ENCODE assay signal across 15 mouse cellular contexts in genomic region chr1:75786173-75786820, GRCm38 (mm10).
DNase-seq lines count a peak whose midpoint lies in the region; ATAC-seq and TF ChIP-seq lines count a peak whose summit lies in the region.
"Had no signal": no experiment of that assay in that cellular context is flagged by ENCODE, and none has a peak within 500 bp of the region (broad histone marks: within the 10 kb centered on the region; RNA-seq: fewer than 3 reads in every experiment).

No protein-coding gene starts in this region.

- ATAC-seq in hindbrain, embryonic 16.5 days = peak; percentile 34; the same call in 1 of the 2 replicates
- ATAC-seq in hindbrain, embryonic 14.5 days (ENCODE audit: low FRiP score) = no peak

- H3K4me1 ChIP-seq in hindbrain, embryonic 16.5 days (ENCODE audit: control insufficient read depth, insufficient read depth, low read depth, low read length) = no peaks in the 10 kb centered on the region
- 0 out of 2 replicates have a peak, but pooled peaks cover 6% of the 10 kb centered on the region for H3K4me1 ChIP-seq in hindbrain, embryonic 14.5 days (replicated peaks; ENCODE audit: control insufficient read depth, insufficient read depth, low read length)
- H3K4me1 ChIP-seq in limb, embryonic 10.5 days = peaks cover 37% of the 10 kb centered on the region
- H3K4me1 ChIP-seq: heart, embryonic 10.5 days; limb, embryonic 15.5 days; lung, embryonic 15.5 days had no signal

- WGBS in hindbrain, embryonic 16.5 days = 31% methylated on average over 10 of the region's 10 CpGs
- 33% methylated on average over 10 of the region's 10 CpGs for WGBS in hindbrain, embryonic 14.5 days
- 23% methylated on average over 10 of the region's 10 CpGs for WGBS in limb, embryonic 10.5 days

- no peaks in the 10 kb centered on the region for H3K9me3 ChIP-seq in hindbrain, embryonic 16.5 days (ENCODE audit: control insufficient read depth, low read length)
- H3K9me3 ChIP-seq in hindbrain, embryonic 14.5 days (ENCODE audit: control insufficient read depth, low read length) = no peaks in the 10 kb centered on the region
- no peaks in the 10 kb centered on the region for H3K9me3 ChIP-seq in limb, embryonic 10.5 days (replicated peaks)
- H3K9me3 ChIP-seq: heart, embryonic 10.5 days; limb, embryonic 15.5 days; lung, embryonic 15.5 days had no signal

- peak; percentile 4 to 52 for DNase-seq in adrenal gland, adult (ENCODE audit: inconsistent age in 2 of 2, low spot score in 1 of 2)
- DNase-seq in adrenal gland, adult 18-20 months (ENCODE audit: low spot score in 2 of 2) = no peak
- DNase-seq in hindbrain, embryonic 14.5 days (ENCODE audit: low spot score) = no peak
- DNase-seq in brain, embryonic 14.5 days (ENCODE audit: low read depth) = peak; percentile 93
- peak; percentile 48 for DNase-seq in limb, embryonic 10.5 days (ENCODE audit: low spot score)
- DNase-seq in thymus, postnatal 14 days = no peak
- DNase-seq in layer of hippocampus, postnatal 25 days (ENCODE audit: extremely low spot score in 1 of 2, low spot score in 1 of 2) = no peak
- DNase-seq: gastrocnemius, postnatal 14 days; heart, postnatal 14 days; right cerebral cortex, postnatal 4 days; thymus, adult 2 months had no signal

- TF ChIP-seq CTCF in brain, embryonic 14.5 days (IDR thresholded peaks at IDR 0.05; ENCODE audit: borderline replicate concordance, extremely low read depth, insufficient read depth, insufficient read length) = no peak

- no peak overlapping the region for H3K4me3 ChIP-seq in hindbrain, embryonic 16.5 days (ENCODE audit: low read length)
- H3K4me3 ChIP-seq in hindbrain, embryonic 14.5 days (replicated peaks; ENCODE audit: low read length) = no peak overlapping the region
- no peak overlapping the region for H3K4me3 ChIP-seq in limb, embryonic 10.5 days
- H3K4me3 ChIP-seq: heart, embryonic 10.5 days; limb, embryonic 15.5 days; lung, embryonic 15.5 days had no signal

- TF ChIP-seq POLR2A in brain, embryonic 14.5 days (IDR thresholded peaks at IDR 0.05; ENCODE audit: borderline replicate concordance, extremely low read depth, insufficient read depth, insufficient read length, poor library complexity, severe bottlenecking) = no peak

- H3K9ac ChIP-seq in hindbrain, embryonic 16.5 days (ENCODE audit: low read depth, low read length) = no peak overlapping the region
- H3K9ac ChIP-seq in hindbrain, embryonic 14.5 days = no peak overlapping the region
- H3K9ac ChIP-seq: limb, embryonic 15.5 days; lung, embryonic 15.5 days had no signal

- no peak overlapping the region for H3K27ac ChIP-seq in hindbrain, embryonic 16.5 days (ENCODE audit: low read depth, low read length)
- no peak overlapping the region; the same call in 1 of the 2 replicates for H3K27ac ChIP-seq in hindbrain, embryonic 14.5 days
- peak overlapping the region; percentile 78 for H3K27ac ChIP-seq in limb, embryonic 10.5 days
- H3K27ac ChIP-seq: heart, embryonic 10.5 days; limb, embryonic 15.5 days; lung, embryonic 15.5 days had no signal

- H3K4me2 ChIP-seq in hindbrain, embryonic 16.5 days (ENCODE audit: low read length) = no peak overlapping the region
- no peak overlapping the region for H3K4me2 ChIP-seq in hindbrain, embryonic 14.5 days (replicated peaks)
- H3K4me2 ChIP-seq: limb, embryonic 15.5 days; lung, embryonic 15.5 days had no signal

- H3K27me3 ChIP-seq in hindbrain, embryonic 16.5 days (replicated peaks; ENCODE audit: control insufficient read depth, insufficient read depth, low read length) = no peaks in the 10 kb centered on the region
- H3K27me3 ChIP-seq in hindbrain, embryonic 14.5 days (ENCODE audit: control insufficient read depth, insufficient read depth, low read length) = no peaks in the 10 kb centered on the region
- no peaks in the 10 kb centered on the region for H3K27me3 ChIP-seq in limb, embryonic 10.5 days (ENCODE audit: low read depth, poor library complexity, severe bottlenecking)
- H3K27me3 ChIP-seq: limb, embryonic 15.5 days; lung, embryonic 15.5 days had no signal

- H3K36me3 ChIP-seq in hindbrain, embryonic 16.5 days (ENCODE audit: control insufficient read depth, insufficient read depth, low read length) = no peaks in the 10 kb centered on the region
- H3K36me3 ChIP-seq in hindbrain, embryonic 14.5 days (replicated peaks; ENCODE audit: control insufficient read depth, insufficient read depth) = no peaks in the 10 kb centered on the region
- H3K36me3 ChIP-seq in limb, embryonic 10.5 days = no peaks in the 10 kb centered on the region
- H3K36me3 ChIP-seq: heart, embryonic 10.5 days; limb, embryonic 15.5 days; lung, embryonic 15.5 days had no signal

Comparison
In these comparisons a context has a peak if more than half of its experiments do, and no peak if none do; other contexts are left out.
1. DNase-seq: peak in adrenal gland, adult (2 of 2), brain, embryonic 14.5 days (single experiment) and limb, embryonic 10.5 days (single experiment); none in adrenal gland, adult 18-20 months (0 of 2), hindbrain, embryonic 14.5 days (single experiment), thymus, postnatal 14 days (single experiment) and layer of hippocampus, postnatal 25 days (0 of 2).